Mouse (Mus musculus) ES-E14 (cell line): ENCODE measurements around the gene Susd5. TPM values are rescaled to one million over a fixed set of nuclear protein-coding genes. Genes with fewer than 3 reads are reported as not detected.

Experiments used
- DNase-seq: peaks from one replicate; pipeline ENCODE4 v3.0.0-alpha.2; 2013; ENCODE audit warnings: low read depth, low spot score
- H3K27ac ChIP-seq: 2 replicates; pipeline ENCODE4 v1.5.1; 2012; ENCODE audit warnings: low read depth, mild to moderate bottlenecking, low read length, moderate library complexity, mixed read lengths; ENCODE audit not compliant: poor library complexity, insufficient read depth, severe bottlenecking
- H3K36me3 ChIP-seq: 2 replicates; pipeline ENCODE4 v1.6.1; 2012; ENCODE audit warnings: mild to moderate bottlenecking, low read length, moderate library complexity, mixed read lengths; ENCODE audit not compliant: control insufficient read depth, poor library complexity, insufficient read depth, severe bottlenecking
- H3K4me1 ChIP-seq, 2 experiments: fragments of 150-350 bp in 1 of 2; sonication (generic) in 1 of 2; 2 replicates each; pipeline ENCODE4 v1.6.1; 2012; ENCODE audit warnings: low read length in 2 of 2, mild to moderate bottlenecking in 1 of 2, mixed read lengths in 1 of 2; ENCODE audit not compliant: control insufficient read depth in 2 of 2, insufficient read depth in 2 of 2, poor library complexity in 1 of 2
- H3K4me3 ChIP-seq, 2 experiments: fragments of 150-350 bp in 1 of 2; sonication (generic) in 1 of 2; 2 replicates each; pipeline ENCODE4 v1.5.1; 2012; ENCODE audit warnings: low read length in 2 of 2, low read depth in 1 of 2, mild to moderate bottlenecking in 1 of 2, mixed read lengths in 1 of 2; ENCODE audit not compliant: insufficient read depth in 1 of 2, poor library complexity in 1 of 2, severe bottlenecking in 1 of 2
- H3K9ac ChIP-seq: 2 replicates; pipeline ENCODE4 v1.6.1; 2012; ENCODE audit warnings: low read depth, mild to moderate bottlenecking, low read length, mixed read lengths; ENCODE audit not compliant: poor library complexity, insufficient read depth, severe bottlenecking
- H3K9me3 ChIP-seq: fragments of 150-350 bp; sonication (generic); 2 replicates; pipeline ENCODE4 v1.6.1; 2012; ENCODE audit warnings: low read depth, mild to moderate bottlenecking, low read length; ENCODE audit not compliant: control insufficient read depth, insufficient read depth
- CHD2 ChIP-seq: IDR thresholded peaks from 2 replicates; pipeline ENCODE4 v1.6.1; 2014; ENCODE audit warnings: mild to moderate bottlenecking, low read depth, low read length, inconsistent platforms
- HCFC1 ChIP-seq: IDR thresholded peaks from 2 replicates; pipeline ENCODE4 v1.6.1; 2012; ENCODE audit warnings: low read length, inconsistent platforms, borderline replicate concordance; ENCODE audit not compliant: insufficient read depth
- MAFK ChIP-seq: IDR thresholded peaks from 2 replicates; pipeline ENCODE4 v1.6.1; 2014; ENCODE audit warnings: mild to moderate bottlenecking, low read depth, low read length, inconsistent platforms; ENCODE audit not compliant: insufficient read depth
- ZC3H11A ChIP-seq: IDR thresholded peaks from 2 replicates; pipeline ENCODE4 v1.6.1; 2012; ENCODE audit warnings: low read depth, mild to moderate bottlenecking, inconsistent platforms, low read length, borderline replicate concordance
- ZNF384 ChIP-seq: IDR thresholded peaks from 2 replicates; pipeline ENCODE4 v1.6.1; 2012; ENCODE audit warnings: low read depth, low read length, inconsistent platforms
- in situ Hi-C, 2 experiments: fragments of 600-800 bp; cut with MboI; formaldehyde crosslinking; loops; one replicate each; pipeline ENCODE4 v1.15.1; 2025; ENCODE audit warnings: low sequenced_read_pairs in 2 of 2, inconsistent platforms in 1 of 2; ENCODE audit not compliant: unreplicated experiment in 2 of 2
- total RNA-seq: library from RNA; depleted of rRNA; stranded (reverse); fragments of 300-350 nt; gene quantifications from 2 replicates; pipeline ENCODE4 v1.2.3, GENCODE M21; 2012

Susd5 gene
- total RNA-seq, 1 experiment: 0.98 TPM

DNA sequence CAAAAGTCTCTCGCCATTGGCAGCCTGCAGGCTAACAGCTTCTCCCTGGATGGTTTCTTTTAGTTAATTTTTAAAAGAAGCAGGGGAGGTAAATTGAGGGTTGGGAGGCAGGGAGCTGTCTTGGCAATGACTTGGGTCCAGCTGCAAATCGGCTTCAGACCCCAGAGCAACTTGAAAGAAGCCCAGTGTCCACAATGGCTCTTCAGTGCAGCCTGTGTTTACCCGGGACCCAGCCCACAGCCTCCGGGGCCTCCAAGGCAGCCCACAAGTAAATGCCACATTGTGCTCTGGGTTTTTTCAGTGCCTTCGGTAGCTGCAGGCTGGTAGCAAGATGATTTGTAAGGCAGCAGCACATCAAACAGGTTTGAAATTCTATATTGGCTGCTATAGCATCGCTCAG lies 14.4 kb upstream of the Susd5 start:
- TF ChIP-seq ZC3H11A (no peak), ZNF384 (no peak), HCFC1 (no peak), CHD2 (no peak), MAFK (no peak)
- no peak overlapping the region for H3K4me3 ChIP-seq
- H3K9me3 ChIP-seq: no peaks in the 10 kb centered on the region
- DNase-seq: no peak
- no peak overlapping the region for H3K27ac ChIP-seq
- peaks cover 6% of the 10 kb centered on the region; the same call in 1 of the 2 replicates for H3K36me3 ChIP-seq
- H3K9ac ChIP-seq: no peak overlapping the region
- in situ Hi-C loops: no loop called here
- peaks cover 5 to 7% of the 10 kb centered on the region in 2 experiments; a peak in 2 of 4 replicates for H3K4me1 ChIP-seq

DNA sequence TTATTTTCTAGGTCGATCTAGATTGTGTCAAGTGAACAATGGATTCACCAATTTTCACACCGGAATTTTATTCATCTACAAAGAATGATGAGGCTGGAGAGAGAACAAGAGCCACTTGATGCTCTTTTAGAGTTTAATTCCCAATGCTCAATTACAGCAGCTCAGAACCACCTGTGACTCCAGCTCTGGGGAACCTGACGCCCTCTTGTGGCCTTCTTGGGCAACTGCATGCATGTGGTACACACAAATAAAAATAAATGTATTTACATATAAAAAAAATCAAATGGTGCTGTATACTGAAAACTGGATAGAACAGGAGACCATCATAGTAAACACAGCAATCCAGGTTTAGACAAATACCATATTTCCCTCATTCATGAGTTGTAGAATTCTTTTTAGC lies 12.5 kb upstream of the Susd5 start:
- no peak for TF ChIP-seq MAFK
- 0 out of 2 replicates have a peak, but pooled peaks have one; percentile 12 for TF ChIP-seq ZNF384
- Histone ChIP-seq H3K4me1 (peaks cover 4 to 7% of the 10 kb centered on the region in 2 experiments; a peak in 2 of 4 replicates), H3K27ac (no peak overlapping the region), H3K9me3 (no peaks in the 10 kb centered on the region), H3K4me3 (no peak overlapping the region), H3K36me3 (peaks cover 6% of the 10 kb centered on the region; the same call in 1 of the 2 replicates), H3K9ac (no peak overlapping the region)
- in situ Hi-C loops: no loop called here
- peak; percentile 39 for DNase-seq

DNA sequence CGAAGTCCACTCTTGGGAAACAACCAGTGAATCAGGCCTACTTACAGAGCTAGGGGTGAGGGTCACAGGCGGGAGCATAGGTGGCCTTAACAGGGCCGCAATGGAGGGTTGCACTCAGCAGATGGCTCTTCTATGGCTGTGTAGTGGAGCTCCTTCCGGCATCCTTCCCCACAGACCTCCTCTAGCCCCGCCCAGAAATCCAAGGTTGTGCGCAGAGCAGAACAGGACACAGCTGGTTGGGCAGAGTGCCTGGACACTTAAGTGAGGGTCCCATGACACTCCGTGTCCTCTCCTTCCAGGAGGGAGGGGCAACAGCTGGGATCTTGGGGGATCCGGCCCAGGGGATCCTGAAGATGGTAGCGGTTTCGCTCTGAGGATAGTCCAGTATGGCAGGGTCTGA lies 10.9 kb upstream of the Susd5 start, which contains the start of gene Fbxl2:
Fbxl2 (minus strand) TSS at position 164 of the 400 bp plus-strand sequence.
- no peak for TF ChIP-seq ZC3H11A
- TF ChIP-seq CHD2: no peak
- no peak for TF ChIP-seq ZNF384
- H3K4me3 ChIP-seq: peak within 1 kb of the TSS; percentile 72 to 77
- peaks cover 6% of the 10 kb centered on the region; the same call in 1 of the 2 replicates for H3K36me3 ChIP-seq
- H3K4me1 ChIP-seq: peaks cover 6 to 11% of the 10 kb centered on the region in 2 experiments; a peak in 2 of 4 replicates
- H3K27ac ChIP-seq: no peak within 1 kb of the TSS
- DNase-seq: peak; percentile 59
- in situ Hi-C loops: no loop called here
- H3K9ac ChIP-seq: peak within 1 kb of the TSS; percentile 64
- H3K9me3 ChIP-seq: no peaks in the 10 kb centered on the region

DNA sequence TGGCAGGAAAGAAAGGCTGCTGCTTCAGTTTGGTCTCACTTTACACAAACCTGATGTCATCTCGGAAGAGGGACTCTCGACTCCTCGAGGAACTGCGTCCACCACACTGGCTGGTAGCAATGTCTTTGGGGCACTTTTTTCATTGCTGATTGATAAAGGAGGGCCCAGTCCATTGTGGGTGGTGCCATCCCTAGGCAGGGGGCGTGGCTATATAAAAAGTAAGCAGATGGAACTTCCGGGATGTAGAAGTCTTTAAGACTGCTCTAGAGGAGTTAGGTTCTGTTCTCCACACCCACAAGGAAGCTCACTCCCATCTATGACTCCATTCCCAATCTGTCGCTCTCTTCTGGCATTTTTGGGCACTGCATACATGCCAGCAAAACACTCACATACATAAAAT lies 10.3 kb upstream of the Susd5 start:
- Histone ChIP-seq H3K4me1 (peaks cover 8 to 11% of the 10 kb centered on the region in 2 experiments; a peak in 2 of 4 replicates), H3K27ac (no peak overlapping the region), H3K36me3 (peaks cover 6% of the 10 kb centered on the region; the same call in 1 of the 2 replicates), H3K9ac (no peak overlapping the region), H3K9me3 (no peaks in the 10 kb centered on the region), H3K4me3 (no peak overlapping the region; a peak in 1 of 4 replicates)
- in situ Hi-C loops: no loop called here
- no peak for DNase-seq
- TF ChIP-seq ZNF384: no peak
- no peak for TF ChIP-seq MAFK
- TF ChIP-seq ZC3H11A: no peak
- no peak for TF ChIP-seq HCFC1
- TF ChIP-seq CHD2: no peak

DNA sequence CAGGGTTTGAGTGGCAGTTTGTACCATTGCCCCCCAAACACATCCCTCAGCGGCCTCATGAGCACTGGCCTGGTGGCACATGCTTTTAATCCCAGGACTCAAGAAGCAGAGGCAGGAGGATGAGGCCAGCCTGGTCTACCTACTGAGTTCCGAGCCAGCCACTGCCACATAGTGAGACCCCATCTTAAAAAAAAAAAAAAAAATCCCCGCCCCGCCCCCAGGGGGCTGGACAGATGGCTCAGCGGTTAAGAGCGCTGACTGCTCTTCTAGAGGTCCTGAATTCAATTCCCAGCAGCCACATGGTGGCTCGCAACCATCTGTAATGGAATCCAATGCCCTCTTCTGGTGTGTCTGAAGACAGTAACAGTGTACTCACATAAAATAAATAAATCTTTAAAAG lies 6.8 kb upstream of the Susd5 start:
- in situ Hi-C loops: no loop called here
- no peak overlapping the region for H3K9ac ChIP-seq
- H3K27ac ChIP-seq: no peak overlapping the region
- H3K36me3 ChIP-seq: no peaks in the 10 kb centered on the region
- no peak overlapping the region for H3K4me3 ChIP-seq
- no peak for DNase-seq
- no peaks in the 10 kb centered on the region for H3K9me3 ChIP-seq
- H3K4me1 ChIP-seq: peaks cover 8 to 9% of the 10 kb centered on the region in 2 experiments; a peak in 2 of 4 replicates
- no peak for TF ChIP-seq HCFC1
- TF ChIP-seq ZNF384: peak; percentile 93
- TF ChIP-seq CHD2: no peak
- no peak for TF ChIP-seq MAFK
- TF ChIP-seq ZC3H11A: no peak
